Mouse (Mus musculus): ENCODE measurements around the gene Mrln. TPM values are rescaled to one million over a fixed set of nuclear protein-coding genes. Genes with fewer than 3 reads are reported as not detected.

Mrln gene
- total RNA-seq, 2 experiments from 2014 or later: 3.0 to 3.8 TPM

DNA sequence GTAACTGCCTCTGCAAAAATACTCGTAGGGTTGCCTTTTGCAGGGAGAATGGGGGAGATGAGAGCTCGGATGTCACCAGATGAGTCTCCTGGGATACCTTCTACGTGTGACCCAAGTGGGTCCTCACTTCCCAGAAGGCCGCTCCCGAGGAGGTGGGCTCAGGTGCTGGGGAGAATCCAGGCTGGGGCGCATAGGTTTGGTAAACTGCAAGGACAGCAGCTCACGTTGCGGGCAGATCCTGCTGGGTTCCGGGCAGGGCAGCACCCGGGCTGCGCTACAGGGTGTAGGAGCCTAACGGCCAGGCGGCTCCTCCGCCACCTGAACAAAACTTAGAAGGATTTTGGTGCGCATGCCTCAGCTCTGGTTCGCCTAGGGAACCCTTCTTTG is 41.1 kb downstream of the Mrln start:
- intact Hi-C loops (cut with DNase I): loop anchor here (5.0 kb wide), 1 partner anchor 52 kb away; no protein-coding TSS in a partner anchor
- no peak for DNase-seq (ENCODE audit: low spot score)

- DNase-seq (ENCODE audit: low spot score): no peak
- intact Hi-C loops (cut with DNase I): loop anchor here (5.0 kb wide), 1 partner anchor 51 kb away; no protein-coding TSS in a partner anchor
Measured at GRCm38 (mm10) chr10:70246076-70246475, 41.6 kb downstream of the Mrln start.

GRCm38 (mm10) chr10:70250354-70250753 is 45.9 kb downstream of the Mrln start:
- intact Hi-C loops (cut with DNase I): no loop called here
- no peak for DNase-seq (ENCODE audit: low spot score)

DNA sequence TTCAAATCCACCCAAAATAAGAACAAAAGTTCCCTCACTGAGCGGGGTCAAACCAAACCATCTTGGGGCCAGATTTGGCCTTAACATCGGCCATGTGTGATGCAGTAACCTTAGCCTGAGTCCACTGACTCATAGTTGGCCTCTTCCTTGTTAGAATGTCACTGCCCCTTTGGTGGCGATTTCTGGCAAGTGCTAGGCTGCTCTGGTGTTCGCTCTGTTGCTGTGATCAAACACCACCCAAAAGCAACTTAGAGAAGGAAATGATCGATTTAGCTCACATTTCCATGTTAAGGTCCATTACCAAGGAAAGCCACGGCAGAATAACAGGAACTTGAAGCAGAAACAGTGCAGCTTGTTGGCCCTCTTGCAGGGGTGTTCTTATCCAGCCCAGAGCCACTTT is 46.3 kb downstream of the Mrln start:
- DNase-seq (ENCODE audit: low spot score): no peak
- intact Hi-C loops (cut with DNase I): no loop called here

- intact Hi-C loops (cut with DNase I): no loop called here
- no peak for DNase-seq (ENCODE audit: low spot score)
Measured at GRCm38 (mm10) chr10:70254666-70255065, 50.2 kb downstream of the Mrln start.

GRCm38 (mm10) chr10:70255601-70256210 is 51.2 kb downstream of the Mrln start:
- no peak for DNase-seq (ENCODE audit: low spot score)
- intact Hi-C loops (cut with DNase I): no loop called here

DNA sequence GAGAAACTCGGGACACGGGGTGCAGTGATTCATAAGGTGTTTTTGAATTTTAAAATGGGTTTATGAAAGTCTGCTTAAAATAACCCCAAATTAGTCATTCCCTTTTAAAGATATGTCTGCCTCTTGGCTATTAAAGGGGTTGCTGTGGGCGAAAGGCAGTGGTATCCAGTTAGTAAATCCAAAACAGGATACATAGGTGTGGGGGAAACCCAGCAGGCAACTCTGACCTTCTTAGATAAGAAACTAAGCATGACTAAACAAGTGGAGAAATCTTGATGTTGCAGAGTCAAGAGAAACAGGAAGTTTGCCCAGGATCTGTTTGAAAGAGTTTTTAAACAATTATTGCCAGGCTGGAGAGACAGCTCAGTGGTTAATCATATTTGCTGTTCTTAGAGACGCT is 52.6 kb downstream of the Mrln start:
- intact Hi-C loops (cut with DNase I): no loop called here
- DNase-seq (ENCODE audit: low spot score): no peak

DNA sequence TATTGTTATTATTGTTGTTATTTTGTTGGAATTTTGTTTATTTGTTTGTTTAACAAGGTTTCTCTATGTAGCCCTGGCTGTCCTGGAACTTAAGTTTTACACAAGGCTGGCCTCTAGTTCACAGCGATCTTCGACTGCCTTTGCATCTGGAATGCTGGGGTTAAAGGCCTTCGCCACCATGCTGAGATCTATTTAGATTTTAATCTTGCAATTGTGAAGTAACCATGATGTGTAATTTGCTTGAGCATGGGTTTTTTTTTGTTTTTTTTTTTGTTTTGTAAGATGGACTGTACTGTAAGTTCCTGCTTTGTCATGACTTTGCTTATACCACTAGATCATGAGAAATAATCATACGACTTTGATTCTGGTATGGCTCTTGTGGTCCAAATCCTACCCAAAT is 56.4 kb downstream of the Mrln start:
- DNase-seq (ENCODE audit: low spot score): no peak
- intact Hi-C loops (cut with DNase I): no loop called here

DNA sequence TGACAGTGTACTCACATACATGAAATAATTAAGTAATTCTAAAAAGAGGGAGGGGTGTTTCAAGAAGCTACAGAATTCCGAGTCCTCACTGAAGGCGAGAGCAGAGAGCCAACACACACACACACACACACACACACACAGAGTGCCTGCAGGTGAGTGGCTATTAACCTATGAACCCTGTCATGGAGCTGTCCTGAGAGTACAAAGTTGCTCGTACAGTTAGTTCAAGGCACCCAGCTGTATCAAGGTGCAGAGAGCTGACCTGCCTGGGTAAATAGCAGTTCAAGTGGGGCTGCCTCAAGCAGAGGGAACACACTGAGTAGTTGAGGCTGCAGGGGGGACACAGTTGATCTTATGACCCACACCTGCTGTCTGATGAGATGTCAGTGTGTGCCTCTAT is 57.6 kb downstream of the Mrln start:
- DNase-seq (ENCODE audit: low spot score): no peak

DNA sequence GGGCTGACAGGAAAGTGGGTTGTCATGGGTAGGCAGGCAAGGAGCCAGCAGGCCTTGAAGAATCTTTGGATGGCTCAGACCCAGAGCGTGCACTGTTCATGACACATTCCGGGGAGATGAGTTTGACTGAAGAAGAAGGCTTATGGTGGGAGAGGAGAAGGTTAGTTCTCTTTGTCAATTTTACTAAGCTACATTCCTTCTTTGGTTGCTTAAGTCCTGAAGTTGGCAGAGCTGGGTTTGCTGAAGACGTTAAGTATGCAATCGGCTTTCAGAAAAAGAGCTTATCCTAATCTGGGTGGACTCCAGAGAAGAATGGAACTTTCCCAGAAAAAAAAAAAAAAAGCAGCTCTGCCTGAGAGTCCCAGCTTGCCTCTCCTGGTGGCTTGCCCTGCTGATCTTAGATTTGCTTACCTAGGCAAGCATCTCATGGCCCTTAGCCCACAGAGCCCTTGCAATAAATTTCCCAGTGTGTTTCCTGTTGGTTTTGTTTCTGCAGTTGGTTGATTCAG is 59.3 kb downstream of the Mrln start:
- no peak for DNase-seq (ENCODE audit: low spot score)
- intact Hi-C loops (cut with DNase I): no loop called here

More for the DNA sequence above, 57.6 kb downstream of the Mrln start:
- intact Hi-C loops (cut with DNase I): no loop called here

DNA sequence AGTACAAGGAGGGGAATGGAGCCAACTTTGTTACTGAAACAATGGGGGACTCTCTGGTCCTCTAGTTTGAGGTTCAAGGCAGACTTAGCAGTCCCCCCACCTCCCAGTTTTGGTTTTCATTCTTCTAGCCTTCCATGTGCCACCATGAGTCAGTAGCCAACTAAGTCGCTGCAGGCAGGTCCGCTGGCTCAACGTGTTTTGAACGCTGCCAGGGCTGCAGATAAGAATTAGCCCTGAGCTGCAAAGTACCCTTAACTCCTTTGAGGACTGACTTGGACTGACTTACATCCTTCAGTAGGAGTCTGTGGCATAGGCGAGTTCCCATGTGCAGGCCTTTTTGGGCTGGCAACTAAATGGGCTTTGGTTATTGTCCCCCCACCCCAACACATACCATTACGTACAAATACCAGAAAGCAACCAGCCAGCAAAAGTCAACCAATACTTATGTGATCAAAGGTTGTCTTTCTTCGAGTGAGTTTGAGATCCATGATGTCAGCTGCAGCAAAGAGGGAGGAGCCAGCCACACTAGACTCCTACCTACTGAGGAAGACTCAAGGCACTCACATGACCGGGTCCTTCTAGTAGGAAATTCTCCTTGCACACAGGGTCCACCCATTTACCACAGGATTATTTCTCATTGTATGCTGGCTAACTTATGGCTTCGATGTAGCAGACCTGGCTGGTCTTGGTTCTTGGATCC is 60.0 kb downstream of the Mrln start:
- intact Hi-C loops (cut with DNase I): no loop called here
- DNase-seq (ENCODE audit: low spot score): no peak

DNA sequence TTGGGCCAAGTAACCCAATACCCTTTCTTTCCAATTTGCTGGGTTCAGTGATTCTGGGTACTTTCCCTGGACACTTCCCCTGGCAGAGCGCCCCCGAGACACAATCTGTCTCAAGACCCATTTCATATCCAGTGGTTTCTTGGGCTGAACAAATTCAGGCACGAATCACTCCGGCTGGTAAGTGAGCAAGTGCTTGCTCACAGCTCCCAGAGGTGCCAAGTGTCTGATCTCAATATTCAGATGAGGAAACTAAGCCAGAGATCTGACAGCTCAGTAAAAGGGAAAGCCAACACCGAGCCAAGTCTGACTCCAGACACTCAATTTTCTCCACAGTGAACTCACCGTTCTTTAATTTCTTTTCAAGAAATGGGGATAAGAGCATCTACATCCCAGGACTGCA is 62.0 kb downstream of the Mrln start:
- DNase-seq (ENCODE audit: low spot score): no peak
- intact Hi-C loops (cut with DNase I): no loop called here

DNA sequence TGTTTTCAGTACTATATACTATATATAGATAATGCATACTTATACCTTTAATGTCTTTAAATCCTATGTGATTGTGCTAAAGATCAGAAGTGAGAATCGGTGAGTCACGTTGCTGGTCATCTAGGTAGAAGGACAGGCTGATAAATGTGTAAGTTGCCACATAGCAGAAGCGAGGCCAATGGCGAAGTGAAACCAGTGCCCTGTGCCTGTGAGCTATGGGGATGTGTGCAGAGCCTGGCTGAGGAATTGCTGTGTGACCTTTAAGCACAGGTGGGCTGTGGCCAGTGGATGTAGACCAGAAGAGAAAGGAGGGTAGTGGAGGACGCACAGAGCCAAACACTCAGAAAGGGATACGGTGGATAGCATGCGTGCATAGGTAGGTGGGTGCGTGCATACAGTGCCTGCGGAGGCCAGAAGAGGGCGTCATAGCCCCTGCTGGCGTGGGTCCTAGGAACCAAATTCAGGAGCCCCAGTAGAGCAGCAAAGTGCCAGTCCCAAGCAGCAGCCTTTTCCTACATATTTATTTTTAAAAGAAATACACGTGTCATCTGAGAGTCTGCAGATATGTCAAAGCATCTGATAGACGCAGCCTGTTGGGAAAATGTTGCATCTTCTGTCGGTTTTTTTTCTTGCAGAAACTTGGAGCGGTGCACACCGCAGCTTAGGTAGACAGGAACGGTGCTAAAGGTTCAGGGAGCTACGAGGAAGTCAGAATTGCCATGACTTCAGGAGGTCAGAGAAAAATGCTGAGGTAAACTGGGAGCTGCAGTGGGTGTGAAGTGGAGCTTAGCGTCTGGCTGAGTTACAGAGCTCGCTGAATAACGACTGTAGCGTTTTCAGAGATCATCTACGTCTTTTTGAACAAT is 64.3 kb downstream of the Mrln start:
- intact Hi-C loops (cut with DNase I): no loop called here
- DNase-seq (ENCODE audit: low spot score): no peak

Other genes starting within 250 kb of the Mrln start
- 10 to 100 TPM; 26.6 to 26.8 TPM for gene Ccdc6, start 107.5 kb upstream of the Mrln start, total RNA-seq (2021)
- gene Slc16a9, start 40.4 kb downstream of the Mrln start, total RNA-seq (2021): 1 to 10 TPM; 3.3 to 3.6 TPM
- gene Fam13c, start 235.8 kb downstream of the Mrln start, total RNA-seq (2021): 1 to 10 TPM; 4.9 to 6.3 TPM

Data from heart, postnatal 25 days (tissue).